Mouse (Mus musculus) thymus, adult 2 months (tissue): Measurements from ENCODE around the gene Smbd1. TPM values are rescaled to one million over a fixed set of nuclear protein-coding genes. Genes with fewer than 3 reads are reported as not detected.

Experiments used
- DNase-seq: peaks from one replicate; pipeline ENCODE4 v3.0.0; 2021
- H3K27ac ChIP-seq: fragments of 200-500 bp; 2 replicates; pipeline ENCODE4 v1.5.1; 2012; ENCODE audit warnings: low read length, control low read depth; ENCODE audit not compliant: control insufficient read depth, insufficient read depth
- H3K27me3 ChIP-seq: fragments of 200-500 bp; 2 replicates; pipeline ENCODE4 v1.6.1; 2012; ENCODE audit warnings: mild to moderate bottlenecking, low read length, moderate library complexity, mixed read lengths; ENCODE audit not compliant: control insufficient read depth, insufficient read depth
- H3K36me3 ChIP-seq: fragments of 200-500 bp; 2 replicates; pipeline ENCODE4 v1.6.1; 2012; ENCODE audit warnings: mild to moderate bottlenecking, low read length, moderate library complexity; ENCODE audit not compliant: control insufficient read depth, insufficient read depth
- H3K4me1 ChIP-seq: fragments of 200-500 bp; replicated peaks from 2 replicates; pipeline ENCODE4 v1.6.1; 2012; ENCODE audit warnings: low read length; ENCODE audit not compliant: control insufficient read depth, insufficient read depth
- H3K4me3 ChIP-seq: fragments of 200-500 bp; 2 replicates; pipeline ENCODE4 v1.5.1; 2012; ENCODE audit warnings: mild to moderate bottlenecking, low read length, control low read depth, moderate library complexity; ENCODE audit not compliant: control insufficient read depth, insufficient read depth
- CTCF ChIP-seq: fragments of 200-500 bp; IDR thresholded peaks from 2 replicates; pipeline ENCODE4 v1.5.1; 2012; ENCODE audit warnings: mild to moderate bottlenecking, control low read depth, low read length, moderate library complexity, borderline replicate concordance; ENCODE audit not compliant: control insufficient read depth, poor library complexity, insufficient read depth; ENCODE audit errors: extremely low read depth
- POLR2A ChIP-seq: fragments of 200-500 bp; IDR thresholded peaks from 2 replicates; pipeline ENCODE4 v1.6.1; 2012; ENCODE audit warnings: mild to moderate bottlenecking, low read length, control low read depth, moderate library complexity; ENCODE audit not compliant: control insufficient read depth, poor library complexity, insufficient read depth; ENCODE audit errors: extremely low read depth
- WGBS: fragments of 180-500 bp; shearing (Covaris S2); methylation state at CpG from one replicate; pipeline ENCODE4 v1.1.7; 2018; 5-methylcytosine and 5-hydroxymethylcytosine counted together
- polyA plus RNA-seq: library from polyadenylated mRNA; depleted of rRNA; stranded (reverse); fragments of >200 nt; gene quantifications from 2 replicates; pipeline ENCODE4 v1.2.3, GENCODE M21; 2012

Gene Smbd1
- polyA plus RNA-seq, 1 experiment = 0.18 TPM

GRCm38 (mm10) chr16:32807408-32808185 is 2.7 kb downstream of the Smbd1 start:
- Histone ChIP-seq H3K27me3 (no peaks in the 10 kb centered on the region), H3K4me3 (no peak overlapping the region), H3K36me3 (no peaks in the 10 kb centered on the region), H3K4me1 (0 out of 2 replicates have a peak, but pooled peaks cover 2% of the 10 kb centered on the region), H3K27ac (no peak overlapping the region)
- WGBS = 73% methylated on average over 8 of the region's 8 CpGs
- TF ChIP-seq CTCF = no peak
- no peak for TF ChIP-seq POLR2A
- no peak for DNase-seq

GRCm38 (mm10) chr16:32805151-32805550 is 5.1 kb downstream of the Smbd1 start:
- DNase-seq = no peak
- Histone ChIP-seq H3K27me3 (no peaks in the 10 kb centered on the region), H3K4me3 (no peak overlapping the region), H3K27ac (no peak overlapping the region), H3K36me3 (no peaks in the 10 kb centered on the region), H3K4me1 (0 out of 2 replicates have a peak, but pooled peaks cover 2% of the 10 kb centered on the region)
- TF ChIP-seq POLR2A (no peak), CTCF (no peak)
- WGBS = 84% methylated on average over 7 of the region's 7 CpGs

GRCm38 (mm10) chr16:32803901-32804300 is 6.4 kb downstream of the Smbd1 start:
- Histone ChIP-seq H3K27me3 (no peaks in the 10 kb centered on the region), H3K4me1 (0 out of 2 replicates have a peak, but pooled peaks cover 2% of the 10 kb centered on the region), H3K4me3 (no peak overlapping the region), H3K27ac (no peak overlapping the region), H3K36me3 (no peaks in the 10 kb centered on the region)
- DNase-seq = no peak
- WGBS = 68% methylated on average over 5 of the region's 5 CpGs
- TF ChIP-seq CTCF = no peak
- no peak for TF ChIP-seq POLR2A

- Histone ChIP-seq H3K4me3 (no peak overlapping the region), H3K27ac (no peak overlapping the region), H3K36me3 (no peaks in the 10 kb centered on the region), H3K4me1 (0 out of 2 replicates have a peak, but pooled peaks cover 2% of the 10 kb centered on the region), H3K27me3 (no peaks in the 10 kb centered on the region)
- DNase-seq = no peak
- 79% methylated on average over 6 of the region's 6 CpGs for WGBS
- TF ChIP-seq CTCF (no peak), POLR2A (no peak)
These were observed 6.9 kb downstream of the Smbd1 start for GRCm38 (mm10) chr16:32803252-32803853.

GRCm38 (mm10) chr16:32797426-32797689 is 12.9 kb downstream of the Smbd1 start, which contains the start of gene Muc20:
Gene Muc20, minus strand, starts transcription at chr16:32797435.
- no peaks in the 10 kb centered on the region for H3K4me1 ChIP-seq
- no peaks in the 10 kb centered on the region for H3K27me3 ChIP-seq
- no peak for DNase-seq
- H3K4me3 ChIP-seq = no peak within 1 kb of the TSS
- H3K36me3 ChIP-seq = no peaks in the 10 kb centered on the region
- TF ChIP-seq CTCF = no peak
- 22% methylated on average over 3 of the region's 3 CpGs for WGBS
- no peak within 1 kb of the TSS for H3K27ac ChIP-seq

- no peak for DNase-seq
- 65% methylated on average over 14 of the region's 14 CpGs for WGBS
- TF ChIP-seq POLR2A (no peak), CTCF (no peak)
- H3K4me3 ChIP-seq = no peak overlapping the region
- H3K27ac ChIP-seq = no peak overlapping the region
- H3K4me1 ChIP-seq = no peaks in the 10 kb centered on the region
- H3K27me3 ChIP-seq = no peaks in the 10 kb centered on the region
- H3K36me3 ChIP-seq = no peaks in the 10 kb centered on the region
These were observed 13.4 kb downstream of the Smbd1 start for GRCm38 (mm10) chr16:32796676-32797425.
